Mouse (Mus musculus) liver, embryonic 14.5 days (tissue): ENCODE data around the gene Mtmr1.

Source experiments
- CTCF ChIP-seq: IDR thresholded peaks from 2 replicates; pipeline ENCODE4 v1.5.1; 2016; ENCODE audit warnings: antibody characterized with exemption, low read depth, control low read depth
- EP300 ChIP-seq: IDR thresholded peaks from 2 replicates; pipeline ENCODE4 v1.6.1; 2016; ENCODE audit warnings: antibody characterized with exemption, low read depth

- TF ChIP-seq CTCF (no peak), EP300 (no peak)
Observed at GRCm38 (mm10) chrX:71442916-71443315, 78.4 kb downstream of the Mtmr1 start.
